Mouse (Mus musculus): ENCODE results near the gene Gm20388. TPM values are rescaled to one million over a fixed set of nuclear protein-coding genes. Genes with fewer than 3 reads are reported as not detected.
A peak's percentile ranks its signal among the peaks of the same experiment; 100 is the strongest.

Gm20388 gene
- polyA plus RNA-seq, 1 experiment from 2014 or later = not detected

DNA sequence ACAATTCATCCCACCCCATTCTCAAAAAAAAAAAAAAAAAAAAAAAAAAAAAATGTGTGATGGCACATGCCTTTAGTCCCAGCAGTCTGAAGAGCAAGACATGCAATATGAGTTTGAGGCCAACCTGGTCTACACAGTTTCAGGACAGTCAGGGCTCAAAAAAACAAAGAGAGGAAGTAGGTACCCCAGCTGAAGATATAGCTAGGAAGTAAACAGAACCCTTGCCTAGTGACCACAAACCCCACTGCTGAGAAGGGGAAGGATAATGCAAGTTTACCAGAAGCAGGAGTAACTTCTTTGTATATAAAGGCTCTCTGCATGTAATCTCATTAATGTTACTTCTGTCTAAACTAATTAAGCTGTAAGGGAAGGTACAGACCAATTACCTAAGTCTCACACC, 3122.1 kb downstream of the Gm20388 start:
- no peak overlapping the region for H3K4me3 ChIP-seq (ENCODE audit: low read length)
- H3K9me3 ChIP-seq (ENCODE audit: control insufficient read depth, low read length) = no peaks in the 10 kb centered on the region
- no peak overlapping the region for H3K4me2 ChIP-seq (ENCODE audit: low read depth, low read length)
- H3K9ac ChIP-seq (ENCODE audit: low read length) = no peak overlapping the region
- H3K27ac ChIP-seq (ENCODE audit: low read length) = no peak overlapping the region
- H3K36me3 ChIP-seq (ENCODE audit: control insufficient read depth, insufficient read depth, low read length) = no peaks in the 10 kb centered on the region
- peak; percentile 31; the same call in 1 of the 2 replicates for ATAC-seq (ENCODE audit: low read depth)
- peaks cover 19% of the 10 kb centered on the region; the same call in 1 of the 2 replicates for H3K4me1 ChIP-seq (replicated peaks; ENCODE audit: control insufficient read depth, insufficient read depth, low read length)
- no peaks in the 10 kb centered on the region for H3K27me3 ChIP-seq (ENCODE audit: control insufficient read depth, insufficient read depth, low read depth, low read length)

DNA sequence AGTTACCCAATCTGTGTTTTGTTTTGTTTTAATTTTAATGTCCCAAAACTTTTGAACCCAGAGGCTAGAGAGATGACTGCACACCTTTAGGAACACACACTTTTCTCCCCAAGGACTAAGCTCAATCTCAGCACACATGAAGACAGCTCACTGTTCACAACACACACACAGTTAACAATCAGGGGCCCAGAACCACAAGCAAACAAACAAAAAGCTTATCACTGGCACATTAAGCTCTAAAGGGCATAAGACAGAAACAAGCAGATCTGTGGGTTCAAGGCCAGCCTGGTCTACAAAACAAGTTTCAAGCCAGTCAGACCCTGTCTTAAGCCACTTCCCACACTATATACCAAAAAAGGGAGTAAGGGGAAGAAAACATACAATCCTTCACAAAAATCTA, 3122.8 kb downstream of the Gm20388 start:
- no peak for ATAC-seq (ENCODE audit: low read depth)
- Histone ChIP-seq H3K4me3 (ENCODE audit: low read length) (no peak overlapping the region), H3K9me3 (ENCODE audit: control insufficient read depth, low read length) (no peaks in the 10 kb centered on the region), H3K27me3 (ENCODE audit: control insufficient read depth, insufficient read depth, low read depth, low read length) (no peaks in the 10 kb centered on the region), H3K9ac (ENCODE audit: low read length) (no peak overlapping the region), H3K27ac (ENCODE audit: low read length) (no peak overlapping the region), H3K4me1 (replicated peaks; ENCODE audit: control insufficient read depth, insufficient read depth, low read length) (peaks cover 20% of the 10 kb centered on the region; the same call in 1 of the 2 replicates), H3K36me3 (ENCODE audit: control insufficient read depth, insufficient read depth, low read length) (no peaks in the 10 kb centered on the region), H3K4me2 (ENCODE audit: low read depth, low read length) (no peak overlapping the region)

DNA sequence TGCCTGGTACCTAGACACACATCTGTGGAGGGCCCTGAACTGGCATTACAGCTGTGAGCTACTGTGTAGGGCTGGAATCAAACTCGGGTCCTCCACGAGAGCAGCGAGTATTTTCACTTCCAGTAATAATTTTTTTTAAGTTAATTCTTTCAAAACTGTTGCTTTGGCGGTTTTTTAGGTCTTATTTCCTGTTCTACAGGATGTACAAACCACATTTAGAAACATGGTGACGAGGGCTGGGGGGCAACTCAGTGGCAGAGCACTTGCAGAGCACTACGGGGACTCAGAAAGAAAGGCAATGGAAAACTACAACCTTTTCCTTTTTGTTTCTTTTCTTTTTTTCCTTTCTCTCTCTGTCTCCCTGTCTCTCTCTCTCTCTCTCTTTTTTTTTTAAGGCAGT, 3123.5 kb downstream of the Gm20388 start:
- H3K4me2 ChIP-seq (ENCODE audit: low read depth, low read length) = no peak overlapping the region
- no peak for ATAC-seq (ENCODE audit: low read depth)
- H3K9me3 ChIP-seq (ENCODE audit: control insufficient read depth, low read length) = no peaks in the 10 kb centered on the region
- no peak overlapping the region for H3K27ac ChIP-seq (ENCODE audit: low read length)
- H3K9ac ChIP-seq (ENCODE audit: low read length) = no peak overlapping the region
- no peaks in the 10 kb centered on the region for H3K36me3 ChIP-seq (ENCODE audit: control insufficient read depth, insufficient read depth, low read length)
- peaks cover 23% of the 10 kb centered on the region; the same call in 1 of the 2 replicates for H3K4me1 ChIP-seq (replicated peaks; ENCODE audit: control insufficient read depth, insufficient read depth, low read length)
- H3K27me3 ChIP-seq (ENCODE audit: control insufficient read depth, insufficient read depth, low read depth, low read length) = no peaks in the 10 kb centered on the region
- no peak overlapping the region for H3K4me3 ChIP-seq (ENCODE audit: low read length)
- 69% methylated on average over 6 of the region's 6 CpGs for WGBS

DNA sequence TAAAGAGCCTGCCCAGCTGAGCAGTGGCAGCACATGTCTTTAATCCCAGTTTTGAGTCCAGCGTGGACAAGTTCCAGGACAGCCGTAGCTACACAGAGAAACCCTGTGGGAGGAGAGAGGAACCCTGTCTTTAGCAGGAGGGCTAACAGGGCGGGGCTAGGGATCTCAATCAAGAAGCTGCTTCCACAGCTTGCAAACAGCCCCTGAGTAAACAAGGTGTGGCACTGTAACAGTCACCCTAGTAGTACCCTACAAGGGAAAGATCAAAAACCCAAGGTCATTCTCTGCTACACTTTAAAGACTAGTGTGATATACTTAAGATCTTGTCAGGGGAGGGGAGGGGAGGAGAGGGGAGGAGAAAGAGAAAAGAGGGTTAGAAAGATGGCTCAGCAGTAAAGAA, 3126.3 kb downstream of the Gm20388 start:
- peaks cover 36% of the 10 kb centered on the region for H3K4me1 ChIP-seq (replicated peaks; ENCODE audit: control insufficient read depth, insufficient read depth, low read length)
- no peak overlapping the region for H3K9ac ChIP-seq (ENCODE audit: low read length)
- H3K27ac ChIP-seq (ENCODE audit: low read length) = no peak overlapping the region
- no peak for ATAC-seq (ENCODE audit: low read depth)
- H3K4me3 ChIP-seq (ENCODE audit: low read length) = no peak overlapping the region
- no peaks in the 10 kb centered on the region for H3K9me3 ChIP-seq (ENCODE audit: control insufficient read depth, low read length)
- 48% methylated on average over 3 of the region's 3 CpGs for WGBS
- H3K4me2 ChIP-seq (ENCODE audit: low read depth, low read length) = no peak overlapping the region
- H3K27me3 ChIP-seq (ENCODE audit: control insufficient read depth, insufficient read depth, low read depth, low read length) = no peaks in the 10 kb centered on the region
- H3K36me3 ChIP-seq (ENCODE audit: control insufficient read depth, insufficient read depth, low read length) = no peaks in the 10 kb centered on the region

DNA sequence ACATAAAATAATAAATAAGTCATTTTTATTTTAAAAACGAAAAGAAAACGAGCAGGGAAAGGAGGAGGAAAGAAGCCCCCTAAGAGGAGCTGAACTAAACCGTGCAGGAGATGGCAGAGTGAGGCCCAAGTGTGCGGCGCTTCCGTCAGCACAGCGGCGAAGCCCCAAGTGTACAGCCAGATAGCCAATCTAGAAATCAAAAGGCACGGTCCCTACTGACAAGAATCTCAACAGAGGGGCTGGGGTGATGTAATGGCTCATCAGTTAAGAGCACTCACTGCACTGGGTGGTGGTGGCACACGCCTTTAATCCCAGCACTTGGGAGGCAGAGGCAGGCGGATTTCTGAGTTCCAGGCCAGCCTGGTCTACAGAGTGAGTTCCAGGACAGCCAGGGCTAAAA, 3126.8 kb downstream of the Gm20388 start:
- Histone ChIP-seq H3K9me3 (ENCODE audit: control insufficient read depth, low read length) (no peaks in the 10 kb centered on the region), H3K4me1 (replicated peaks; ENCODE audit: control insufficient read depth, insufficient read depth, low read length) (peaks cover 36% of the 10 kb centered on the region), H3K4me3 (ENCODE audit: low read length) (no peak overlapping the region), H3K36me3 (ENCODE audit: control insufficient read depth, insufficient read depth, low read length) (no peaks in the 10 kb centered on the region), H3K9ac (ENCODE audit: low read length) (no peak overlapping the region), H3K27me3 (ENCODE audit: control insufficient read depth, insufficient read depth, low read depth, low read length) (no peaks in the 10 kb centered on the region), H3K4me2 (ENCODE audit: low read depth, low read length) (no peak overlapping the region), H3K27ac (ENCODE audit: low read length) (no peak overlapping the region)
- 81% methylated on average over 11 of the region's 11 CpGs for WGBS
- no peak for ATAC-seq (ENCODE audit: low read depth)

DNA sequence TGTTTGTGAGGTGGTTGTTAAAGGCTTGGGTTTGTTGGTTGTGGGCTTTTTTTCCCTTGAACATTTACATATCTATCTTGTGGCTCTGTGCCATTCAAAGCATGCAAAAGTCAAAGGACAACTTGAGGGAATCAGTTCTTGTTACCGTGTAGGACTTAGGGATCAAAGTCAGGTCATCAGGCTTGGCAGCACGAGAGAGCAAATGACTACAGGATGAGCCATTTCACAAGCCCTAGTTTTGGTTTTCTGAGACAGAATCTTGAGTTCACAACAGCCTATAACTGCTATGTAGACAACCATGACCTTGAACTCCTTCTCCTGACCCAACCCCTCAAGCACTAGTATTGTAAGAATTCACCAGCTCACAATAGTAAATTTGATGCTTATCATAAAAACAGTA, 3127.7 kb downstream of the Gm20388 start:
- Histone ChIP-seq H3K9ac (ENCODE audit: low read length) (no peak overlapping the region), H3K4me3 (ENCODE audit: low read length) (no peak overlapping the region), H3K27me3 (ENCODE audit: control insufficient read depth, insufficient read depth, low read depth, low read length) (no peaks in the 10 kb centered on the region), H3K4me1 (replicated peaks; ENCODE audit: control insufficient read depth, insufficient read depth, low read length) (peaks cover 38% of the 10 kb centered on the region), H3K27ac (ENCODE audit: low read length) (no peak overlapping the region), H3K36me3 (ENCODE audit: control insufficient read depth, insufficient read depth, low read length) (no peaks in the 10 kb centered on the region), H3K4me2 (ENCODE audit: low read depth, low read length) (no peak overlapping the region), H3K9me3 (ENCODE audit: control insufficient read depth, low read length) (no peaks in the 10 kb centered on the region)
- WGBS = 41% methylated on average over 2 of the region's 2 CpGs
- ATAC-seq (ENCODE audit: low read depth) = no peak

DNA sequence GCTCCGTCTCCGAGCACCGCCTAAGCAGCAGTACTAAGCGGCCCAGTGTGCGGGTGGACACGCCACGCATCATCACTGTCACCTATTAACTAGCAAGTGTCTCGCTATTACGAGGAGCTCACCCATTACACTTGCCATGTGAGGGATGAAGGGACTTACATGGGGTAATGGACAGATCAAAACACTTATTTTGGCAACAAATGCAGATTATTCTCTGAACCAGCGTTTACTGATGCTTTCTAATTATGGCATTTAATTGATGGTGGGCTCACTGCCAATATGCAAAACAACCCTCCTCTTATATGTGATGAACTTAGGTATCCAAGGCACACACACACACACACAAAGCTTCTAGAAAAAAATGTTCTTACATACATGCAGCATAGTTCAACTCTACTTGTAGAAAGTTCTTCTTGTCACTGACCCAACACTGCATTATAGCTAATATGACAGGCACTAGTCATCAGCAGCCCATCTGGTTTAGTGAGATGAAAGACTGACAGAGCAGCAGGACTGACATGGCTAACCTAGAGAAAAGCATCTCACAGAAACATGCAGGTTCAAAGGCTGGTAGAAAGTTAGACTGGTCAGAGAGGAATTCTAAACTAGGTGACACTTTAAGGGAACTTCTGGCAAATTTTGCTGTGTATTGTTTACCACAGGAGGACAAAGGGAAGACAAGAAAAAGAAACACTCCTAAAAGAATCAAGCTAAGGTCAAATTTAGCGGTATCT, 3128.9 kb downstream of the Gm20388 start:
- 71% methylated on average over 11 of the region's 11 CpGs for WGBS
- H3K4me1 ChIP-seq (replicated peaks; ENCODE audit: control insufficient read depth, insufficient read depth, low read length) = peaks cover 38% of the 10 kb centered on the region
- no peak overlapping the region for H3K9ac ChIP-seq (ENCODE audit: low read length)
- no peaks in the 10 kb centered on the region for H3K36me3 ChIP-seq (ENCODE audit: control insufficient read depth, insufficient read depth, low read length)
- H3K4me3 ChIP-seq (ENCODE audit: low read length) = no peak overlapping the region
- peak overlapping the region; percentile 83 for H3K4me2 ChIP-seq (ENCODE audit: low read depth, low read length)
- H3K27me3 ChIP-seq (ENCODE audit: control insufficient read depth, insufficient read depth, low read depth, low read length) = no peaks in the 10 kb centered on the region
- no peak for ATAC-seq (ENCODE audit: low read depth)
- H3K9me3 ChIP-seq (ENCODE audit: control insufficient read depth, low read length) = no peaks in the 10 kb centered on the region
- H3K27ac ChIP-seq (ENCODE audit: low read length) = no peak overlapping the region

DNA sequence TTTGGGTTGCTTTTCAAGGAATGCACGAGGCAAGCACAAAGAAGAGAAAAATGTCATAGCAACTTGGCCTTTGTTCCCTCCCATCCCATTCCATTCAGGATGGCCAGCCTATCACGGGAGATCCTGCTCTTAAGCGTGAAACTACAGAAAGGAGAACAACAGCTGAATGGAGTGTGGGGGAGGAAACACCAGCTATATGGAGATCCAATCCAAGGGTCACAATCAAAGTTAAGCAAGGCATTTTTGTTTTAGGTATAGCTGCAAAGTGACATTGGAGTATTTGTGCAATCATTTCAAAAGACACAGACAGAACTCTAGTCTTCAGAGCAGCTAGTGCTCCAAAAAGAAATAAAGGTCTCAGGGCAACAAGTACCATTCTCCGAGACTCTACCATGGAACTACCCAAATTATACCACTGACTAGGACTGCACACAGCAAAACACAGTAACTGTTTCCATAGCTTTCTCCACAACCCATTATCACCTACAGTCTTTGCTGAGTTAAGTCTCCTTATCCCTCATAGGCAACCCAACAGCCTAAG, 3129.5 kb downstream of the Gm20388 start:
- Histone ChIP-seq H3K9ac (ENCODE audit: low read length) (peak overlapping the region; percentile 100), H3K27me3 (ENCODE audit: control insufficient read depth, insufficient read depth, low read depth, low read length) (no peaks in the 10 kb centered on the region), H3K4me1 (replicated peaks; ENCODE audit: control insufficient read depth, insufficient read depth, low read length) (peaks cover 36% of the 10 kb centered on the region), H3K4me2 (ENCODE audit: low read depth, low read length) (peak overlapping the region; percentile 83), H3K4me3 (ENCODE audit: low read length) (peak overlapping the region; percentile 100), H3K27ac (ENCODE audit: low read length) (peak overlapping the region; percentile 94), H3K36me3 (ENCODE audit: control insufficient read depth, insufficient read depth, low read length) (no peaks in the 10 kb centered on the region), H3K9me3 (ENCODE audit: control insufficient read depth, low read length) (no peaks in the 10 kb centered on the region)
- 16% methylated on average over 4 of the region's 4 CpGs for WGBS
- ATAC-seq (ENCODE audit: low read depth) = no peak

DNA sequence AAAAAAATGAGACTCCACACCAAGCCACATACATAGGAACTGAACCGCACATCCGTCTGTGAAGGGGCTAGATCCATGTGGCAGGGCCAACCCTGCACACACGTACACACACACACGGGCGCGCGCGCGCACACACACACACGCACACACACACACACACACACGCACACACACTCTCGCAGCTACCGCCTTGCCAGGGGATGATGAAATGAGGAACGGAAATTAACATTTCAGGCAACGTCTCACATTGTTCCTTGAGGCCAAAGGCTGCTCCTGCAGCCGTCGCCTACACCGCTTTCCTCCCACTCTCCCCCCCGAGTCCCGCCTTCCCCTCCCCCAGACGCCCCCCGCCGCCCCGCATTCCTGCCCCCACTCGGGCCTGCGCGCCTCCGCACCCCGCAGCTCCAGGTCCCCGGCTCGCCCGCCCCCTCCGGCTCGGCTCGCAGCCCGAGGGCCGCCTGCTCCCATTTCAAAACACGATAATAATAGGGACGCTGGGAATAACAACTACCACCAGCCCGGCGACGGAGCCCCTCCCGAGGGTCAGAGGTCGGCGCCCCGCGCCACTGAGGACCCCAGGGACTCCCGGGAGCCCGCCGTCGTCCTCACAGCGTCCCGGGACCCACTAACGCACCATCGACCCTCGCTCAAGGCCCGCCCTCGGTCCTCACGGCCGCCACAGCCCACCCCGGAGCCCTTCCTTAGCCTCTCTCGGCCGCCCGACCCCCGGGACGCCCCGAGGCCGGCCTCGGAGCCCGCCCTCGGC, 3130.6 kb downstream of the Gm20388 start:
- no peaks in the 10 kb centered on the region for H3K36me3 ChIP-seq (ENCODE audit: control insufficient read depth, insufficient read depth, low read length)
- peak overlapping the region; percentile 83 for H3K4me2 ChIP-seq (ENCODE audit: low read depth, low read length)
- ATAC-seq (ENCODE audit: low read depth) = peak; percentile 6; the same call in 1 of the 2 replicates
- H3K4me3 ChIP-seq (ENCODE audit: low read length) = peak overlapping the region; percentile 100
- peaks cover 33% of the 10 kb centered on the region for H3K4me1 ChIP-seq (replicated peaks; ENCODE audit: control insufficient read depth, insufficient read depth, low read length)
- H3K9me3 ChIP-seq (ENCODE audit: control insufficient read depth, low read length) = no peaks in the 10 kb centered on the region
- under 1% methylated on average over 61 of the region's 71 CpGs for WGBS
- peak overlapping the region; percentile 94 for H3K27ac ChIP-seq (ENCODE audit: low read length)
- H3K9ac ChIP-seq (ENCODE audit: low read length) = peak overlapping the region; percentile 100
- H3K27me3 ChIP-seq (ENCODE audit: control insufficient read depth, insufficient read depth, low read depth, low read length) = no peaks in the 10 kb centered on the region
